In genomic region chr2:48082120-48082799, GRCm38 (mm10) we compare ENCODE assay signal across 22 mouse cellular contexts.
"Had no signal": no experiment of that assay in that cellular context is flagged by ENCODE, and none has a peak within 500 bp of the region (broad histone marks: within the 10 kb centered on the region; RNA-seq: fewer than 3 reads in every experiment).

No protein-coding gene starts in this region.

- H3K9me3 ChIP-seq: limb, embryonic 13.5 days; liver, embryonic 13.5 days; megakaryocyte, embryonic 14.5 days; midbrain, embryonic 15.5 days; neural tube, embryonic 15.5 days had no signal

- H3K4me1 ChIP-seq: limb, embryonic 13.5 days; liver, embryonic 13.5 days; megakaryocyte, embryonic 14.5 days; midbrain, embryonic 15.5 days; neural tube, embryonic 15.5 days had no signal

- H3K36me3 ChIP-seq: limb, embryonic 13.5 days; liver, embryonic 13.5 days; midbrain, embryonic 15.5 days; neural tube, embryonic 15.5 days had no signal

- H3K27me3 ChIP-seq: limb, embryonic 13.5 days; liver, embryonic 13.5 days; megakaryocyte, embryonic 14.5 days; midbrain, embryonic 15.5 days; neural tube, embryonic 15.5 days had no signal

- ATAC-seq: intestine, embryonic 16.5 days; midbrain, embryonic 15.5 days had no signal

- H3K9ac ChIP-seq: limb, embryonic 13.5 days; liver, embryonic 13.5 days; lung, embryonic 14.5 days; midbrain, embryonic 15.5 days; neural tube, embryonic 15.5 days had no signal

- DNase-seq: kidney, adult 18-20 months; kidney, adult 9 months; kidney, postnatal 14 days; kidney, postnatal 4 days; left cerebral cortex, postnatal 4 days; liver, embryonic 13.5 days; lung, embryonic 14.5 days; lung, postnatal 10 days; lung, postnatal 36 days; right cerebral cortex, adult 18-20 months; right cerebral cortex, postnatal 14 days; right cerebral cortex, postnatal 4 days; thymus, adult 2 months; thymus, postnatal 14 days; thymus, postnatal 4 days had no signal

- H3K27ac ChIP-seq: limb, embryonic 13.5 days; liver, embryonic 13.5 days; midbrain, embryonic 15.5 days; neural tube, embryonic 15.5 days; stomach, postnatal 0 days had no signal

- H3K4me3 ChIP-seq: limb, embryonic 13.5 days; liver, embryonic 13.5 days; megakaryocyte, embryonic 14.5 days; midbrain, embryonic 15.5 days; myocyte; neural tube, embryonic 15.5 days had no signal

- H3K4me2 ChIP-seq: limb, embryonic 13.5 days; liver, embryonic 13.5 days; lung, embryonic 14.5 days; midbrain, embryonic 15.5 days; neural tube, embryonic 15.5 days had no signal
